Mouse (Mus musculus) 3T3-L1 (cell line): Measurements from ENCODE around the gene Galntl6.
"Not testable (repeated sequence)": the region's sequence is repeated elsewhere in the genome, so short reads cannot be mapped to it uniquely, and the experiment has no call there.

ENCODE experiments used
- DNase-seq: peaks from one replicate; pipeline ENCODE4 v3.0.0-alpha.2; 2015; ENCODE audit warnings: low read depth, low spot score

The Galntl6 gene

DNA sequence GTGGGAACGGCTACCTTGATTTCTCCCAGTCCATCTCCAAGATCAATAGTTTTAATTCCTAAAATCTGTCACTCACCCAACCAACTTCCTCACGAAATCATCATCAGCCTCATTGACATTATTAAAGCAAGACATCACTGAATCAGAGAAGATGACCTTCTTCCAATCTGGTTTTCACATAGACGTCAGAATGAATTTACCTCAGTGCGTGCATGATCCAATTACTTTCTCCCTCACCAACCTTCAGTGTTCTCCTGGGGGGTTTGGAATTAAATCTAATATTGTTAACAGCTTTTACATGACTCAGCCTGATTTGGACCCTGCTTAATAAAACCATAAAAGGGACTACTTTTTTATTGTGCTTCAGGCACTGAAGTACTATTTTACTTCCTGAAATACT lies 307.7 kb downstream of the Galntl6 start:
- no peak for DNase-seq

GRCm38 (mm10) chr8:58597834-58598233 lies 314.6 kb downstream of the Galntl6 start:
- DNase-seq: no peak

- DNase-seq: no peak
Measured at GRCm38 (mm10) chr8:58575346-58575745, 337.1 kb downstream of the Galntl6 start.

GRCm38 (mm10) chr8:58568086-58568485 lies 344.4 kb downstream of the Galntl6 start:
- DNase-seq: no peak

DNA sequence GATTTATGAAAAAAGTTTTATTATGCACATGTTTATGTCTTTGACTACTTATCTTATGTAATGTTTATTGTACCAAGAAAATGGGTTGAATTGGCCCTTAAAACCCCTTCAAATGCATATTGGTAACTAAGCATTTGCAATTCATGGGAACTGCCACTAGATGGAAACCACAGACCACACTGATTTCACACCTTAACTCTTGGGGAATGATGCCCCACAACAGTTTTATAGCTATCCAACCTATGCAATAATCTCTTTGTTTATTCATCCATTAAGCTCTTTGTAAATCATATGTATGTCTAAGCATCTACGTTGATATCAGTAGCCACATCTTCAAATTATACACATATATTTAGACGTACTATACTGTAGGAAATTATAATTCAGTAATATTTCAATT lies 346.3 kb downstream of the Galntl6 start:
- DNase-seq: peak; percentile 44

DNA sequence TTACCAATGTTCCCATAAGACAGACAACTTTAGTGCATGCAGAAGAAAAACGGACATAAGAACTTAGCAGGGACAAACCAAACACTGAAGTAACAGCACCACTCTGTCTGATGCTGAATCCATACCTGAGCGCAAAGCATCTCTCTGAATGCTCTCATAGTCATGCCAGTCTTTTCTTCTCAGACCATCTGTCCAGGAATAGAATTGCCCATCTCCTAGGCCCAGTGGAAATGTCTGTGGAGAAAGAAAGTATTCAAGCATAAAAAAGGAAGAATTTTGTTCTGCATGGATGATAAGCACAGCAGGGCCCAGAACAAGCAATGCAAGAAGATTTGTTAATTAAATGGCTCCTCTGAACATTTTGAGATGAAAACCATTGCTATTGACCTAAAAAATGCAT lies 376.7 kb downstream of the Galntl6 start:
- no peak for DNase-seq

GRCm38 (mm10) chr8:58534631-58535030 lies 377.8 kb downstream of the Galntl6 start:
- DNase-seq: no peak

GRCm38 (mm10) chr8:58523443-58523842 lies 389.0 kb downstream of the Galntl6 start:
- DNase-seq: no peak

DNA sequence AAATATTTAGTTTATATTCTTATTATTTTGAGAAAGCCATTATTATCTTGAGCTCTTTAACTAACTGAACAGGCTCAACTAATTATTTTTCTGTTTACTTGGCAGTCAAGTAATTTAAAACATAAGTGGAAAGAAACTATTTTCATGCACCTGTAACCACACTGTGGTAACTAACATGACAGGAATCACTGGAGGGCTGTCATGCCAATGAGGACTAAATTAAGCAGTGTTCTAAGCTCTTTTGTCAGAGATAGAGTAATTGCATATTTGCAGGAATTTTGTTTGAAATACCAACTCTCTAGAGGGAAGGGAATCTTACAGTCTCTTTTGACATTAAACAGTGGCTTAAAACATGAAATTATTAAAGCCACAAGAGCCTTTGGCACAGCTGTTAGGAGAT lies 390.5 kb downstream of the Galntl6 start:
- no peak for DNase-seq

DNA sequence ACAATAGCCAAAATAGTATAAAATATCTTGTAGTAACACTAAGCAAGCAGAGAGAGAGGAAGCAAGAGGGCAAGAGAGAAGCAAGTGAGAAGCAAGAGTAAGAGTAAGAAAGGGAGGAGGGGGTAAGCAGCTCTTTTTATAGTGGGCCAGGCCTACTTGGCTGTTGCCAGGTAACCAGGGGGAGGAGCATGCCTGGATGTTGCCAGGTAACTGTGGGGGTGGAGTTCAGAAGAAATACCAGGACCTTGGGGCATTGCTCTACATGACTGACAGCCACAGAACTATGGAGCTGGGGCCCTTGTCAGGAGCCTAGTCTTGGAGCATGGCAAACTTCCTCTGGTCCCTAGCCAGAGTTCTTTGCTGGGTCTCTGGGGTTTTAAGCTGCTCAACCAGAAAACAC lies 401.9 kb downstream of the Galntl6 start:
- no peak for DNase-seq

- DNase-seq: no peak
Measured at GRCm38 (mm10) chr8:58509051-58509450, 403.4 kb downstream of the Galntl6 start.

DNA sequence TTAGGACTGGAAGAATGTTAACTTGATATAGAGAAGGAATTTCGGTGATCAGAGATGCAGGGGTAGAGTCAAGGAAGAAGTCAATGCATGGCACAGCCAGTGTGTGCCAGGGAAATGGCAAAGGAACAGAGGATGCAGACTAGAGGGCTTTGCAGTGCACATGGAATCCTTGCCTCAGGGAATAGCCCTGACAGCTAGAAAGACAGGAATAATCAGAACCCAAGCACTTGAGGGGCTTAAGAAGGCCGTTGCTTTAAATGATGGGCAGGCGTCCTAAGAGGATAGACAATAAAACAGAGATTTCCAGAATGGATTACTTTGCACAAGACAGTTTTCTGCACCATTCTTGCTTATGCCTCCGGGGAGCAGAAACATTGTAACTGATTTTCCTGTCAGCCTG lies 425.3 kb downstream of the Galntl6 start:
- no peak for DNase-seq

GRCm38 (mm10) chr8:58463342-58463741 lies 449.1 kb downstream of the Galntl6 start:
- DNase-seq: not testable (repeated sequence)

DNA sequence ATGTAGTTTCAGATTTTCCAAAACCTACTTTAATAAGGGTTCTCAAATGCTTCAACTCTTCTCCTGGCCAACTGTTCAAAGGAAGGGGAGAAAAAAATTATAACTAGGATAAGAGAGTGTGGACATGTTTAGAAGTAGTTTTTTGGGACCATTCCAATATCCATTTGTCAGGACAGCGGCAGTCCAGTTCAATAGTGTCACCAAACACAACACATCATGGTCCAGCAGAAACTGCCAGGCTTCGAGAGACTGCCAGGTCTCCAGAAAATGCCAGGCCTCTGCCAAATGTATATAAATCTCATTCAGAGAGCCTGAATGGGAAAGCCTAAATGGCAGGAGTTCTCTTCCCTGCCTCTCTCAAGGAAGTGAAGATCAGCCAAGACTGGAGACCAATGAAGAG lies 469.7 kb downstream of the Galntl6 start:
- DNase-seq: no peak

DNA sequence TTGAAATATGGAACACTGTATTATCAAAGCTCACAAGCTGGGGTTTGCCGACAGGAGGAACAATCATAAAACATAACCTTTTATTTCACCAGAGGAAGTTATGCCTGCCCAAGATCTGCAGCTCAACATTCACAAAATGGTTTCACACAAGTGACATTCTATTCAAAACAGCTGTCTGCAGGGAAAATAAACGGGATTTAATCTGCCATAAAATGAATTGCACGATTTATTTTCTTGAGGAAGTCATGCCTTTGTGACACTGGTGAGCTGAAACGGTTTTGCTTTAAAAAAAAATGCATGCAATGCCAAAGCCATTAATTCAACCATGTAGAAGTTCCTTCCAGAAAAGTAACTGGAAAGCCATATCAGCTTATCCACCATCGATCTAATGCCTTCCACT lies 494.0 kb downstream of the Galntl6 start:
- no peak for DNase-seq

- no peak for DNase-seq
Measured at GRCm38 (mm10) chr8:58417551-58417950, 494.9 kb downstream of the Galntl6 start.

DNA sequence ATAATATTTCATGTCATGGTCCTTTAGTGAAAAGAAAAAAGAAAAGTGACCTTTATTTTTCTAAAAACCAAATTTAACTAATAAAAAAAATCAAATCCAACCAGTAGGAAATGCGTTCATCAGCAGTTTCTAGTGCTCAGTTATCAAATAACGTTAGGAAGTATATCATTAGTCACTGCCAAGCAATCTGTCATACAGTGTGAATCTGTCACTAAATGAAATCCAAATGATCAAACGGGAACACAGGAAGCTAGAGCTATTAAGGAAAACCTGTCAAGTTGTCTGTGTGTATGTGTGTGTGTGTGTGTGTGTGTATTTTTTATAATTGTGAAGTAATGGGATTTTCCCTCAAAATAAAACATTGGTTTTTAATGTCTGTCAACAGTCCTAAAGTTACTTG lies 515.9 kb downstream of the Galntl6 start:
- DNase-seq: no peak

DNA sequence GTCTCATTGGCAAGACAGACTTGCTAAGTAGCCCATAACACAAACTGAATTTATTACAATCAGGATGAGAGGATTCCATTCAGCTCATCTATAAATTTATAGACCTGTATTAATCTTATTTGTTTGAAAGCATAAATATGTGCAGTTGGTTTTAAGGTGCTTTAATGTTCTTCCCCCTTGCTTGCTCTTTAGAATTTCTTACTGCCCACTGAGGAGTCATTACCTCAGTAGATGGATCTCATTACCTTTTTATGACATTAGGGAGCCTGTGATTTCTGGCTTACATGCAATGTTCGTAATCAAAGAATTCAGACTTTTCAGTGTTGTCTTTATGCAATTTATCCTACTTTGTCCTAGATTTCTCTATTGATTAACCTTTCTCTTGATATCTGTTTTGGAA lies 516.6 kb downstream of the Galntl6 start:
- no peak for DNase-seq

DNA sequence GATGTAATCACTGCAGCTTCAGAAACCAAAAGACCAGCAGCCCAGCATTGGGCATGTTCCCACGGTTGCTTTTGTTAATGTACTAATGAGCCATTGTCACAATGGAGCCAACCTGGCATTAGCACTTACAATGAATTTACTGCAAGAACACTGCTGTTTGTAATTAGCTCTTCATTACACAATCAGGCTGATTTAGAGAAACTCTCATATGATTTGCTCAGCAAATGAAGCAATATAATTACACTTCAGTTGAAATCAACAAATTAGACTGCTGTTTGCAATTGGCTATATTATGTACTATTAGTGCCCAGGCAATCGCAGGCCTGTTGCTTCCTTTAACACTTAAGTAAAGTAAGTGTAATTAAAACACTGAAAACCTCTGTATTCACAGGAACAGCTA lies 540.1 kb downstream of the Galntl6 start:
- DNase-seq: no peak

- no peak for DNase-seq
Measured at GRCm38 (mm10) chr8:58371979-58372378, 540.5 kb downstream of the Galntl6 start.

- no peak for DNase-seq
Measured at GRCm38 (mm10) chr8:58331151-58331550, 581.3 kb downstream of the Galntl6 start.

DNA sequence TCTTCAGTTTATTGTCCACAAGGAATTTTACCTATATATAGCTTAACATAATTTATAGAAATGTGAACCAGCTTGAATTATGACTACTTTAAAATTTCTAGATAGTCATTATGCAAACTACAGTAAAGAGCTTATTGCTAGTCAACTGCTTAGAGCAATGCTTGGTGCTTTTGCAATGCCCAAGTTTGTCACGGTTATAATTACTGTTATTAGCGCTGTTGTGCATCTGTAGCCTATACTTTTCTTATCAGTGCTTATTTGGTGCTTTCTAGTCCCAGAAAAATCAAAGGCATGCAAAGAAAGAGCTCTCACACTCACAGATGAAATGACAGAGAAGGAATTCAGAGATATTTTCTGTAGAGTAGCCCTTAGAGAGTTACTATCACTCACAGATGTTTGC lies 599.0 kb downstream of the Galntl6 start:
- no peak for DNase-seq

- DNase-seq: no peak
Measured at GRCm38 (mm10) chr8:58291487-58291886, 621.0 kb downstream of the Galntl6 start.

DNA sequence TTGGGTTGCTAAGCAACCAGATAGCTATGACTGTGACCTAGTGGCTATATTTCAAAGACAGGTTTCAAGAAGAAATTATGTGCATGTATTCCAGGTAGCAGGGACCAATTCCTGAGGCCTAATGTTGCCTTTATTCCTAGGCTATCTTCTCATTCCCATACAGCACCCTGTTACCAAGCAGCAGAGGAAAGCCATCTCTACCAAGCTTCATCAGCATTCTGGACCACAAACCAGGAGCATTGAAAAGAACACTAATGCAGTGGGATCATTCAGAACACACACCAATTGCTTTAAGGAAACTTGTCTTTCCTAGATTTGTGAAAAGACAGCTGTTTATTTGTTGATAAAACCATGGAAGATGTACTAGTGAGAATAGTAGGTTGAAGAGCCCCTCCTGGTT lies 622.4 kb downstream of the Galntl6 start:
- no peak for DNase-seq

- no peak for DNase-seq
Measured at GRCm38 (mm10) chr8:58265485-58265884, 647.0 kb downstream of the Galntl6 start.
